Comparison of ENCODE assay signal across 9 mouse cellular contexts in genomic region chr4:107998641-107999332, GRCm38 (mm10). TPM values are rescaled to one million over a fixed set of nuclear protein-coding genes. Genes with fewer than 3 reads are reported as not detected.
DNase-seq lines count a peak whose midpoint lies in the region; ATAC-seq and TF ChIP-seq lines count a peak whose summit lies in the region.
"Had no signal": no experiment of that assay in that cellular context is flagged by ENCODE, and none has a peak within 500 bp of the region (broad histone marks: within the 10 kb centered on the region; RNA-seq: fewer than 3 reads in every experiment).

No protein-coding gene starts in this region.

- H3K9ac ChIP-seq in midbrain, embryonic 14.5 days (replicated peaks; ENCODE audit: low read length) = no peak overlapping the region
- no peak overlapping the region for H3K9ac ChIP-seq in midbrain, embryonic 16.5 days (ENCODE audit: low read depth, low read length)
- H3K9ac ChIP-seq in kidney, postnatal 0 days (ENCODE audit: low read depth, low read length) = no peak overlapping the region
- H3K9ac ChIP-seq in stomach, postnatal 0 days (ENCODE audit: low read length) = no peak overlapping the region

- H3K4me3 ChIP-seq in midbrain, embryonic 14.5 days (replicated peaks; ENCODE audit: low read depth, low read length) = no peak overlapping the region
- H3K4me3 ChIP-seq in midbrain, embryonic 16.5 days (ENCODE audit: low read depth, low read length) = no peak overlapping the region
- H3K4me3 ChIP-seq in kidney, postnatal 0 days (replicated peaks; ENCODE audit: low read depth, low read length) = no peak overlapping the region
- no peak overlapping the region for H3K4me3 ChIP-seq in stomach, postnatal 0 days (ENCODE audit: low read depth, low read length)

- no peak overlapping the region for H3K4me2 ChIP-seq in midbrain, embryonic 14.5 days (ENCODE audit: low read length)
- H3K4me2 ChIP-seq in midbrain, embryonic 16.5 days (ENCODE audit: low read length) = no peak overlapping the region
- no peak overlapping the region for H3K4me2 ChIP-seq in kidney, postnatal 0 days (ENCODE audit: low read length)
- H3K4me2 ChIP-seq in stomach, postnatal 0 days (replicated peaks; ENCODE audit: low read depth) = no peak overlapping the region

- no peaks in the 10 kb centered on the region for H3K4me1 ChIP-seq in midbrain, embryonic 14.5 days (ENCODE audit: control insufficient read depth, insufficient read depth, low read length)
- no peaks in the 10 kb centered on the region for H3K4me1 ChIP-seq in midbrain, embryonic 16.5 days (ENCODE audit: control insufficient read depth, insufficient read depth, low read length)
- H3K4me1 ChIP-seq in kidney, postnatal 0 days (replicated peaks; ENCODE audit: insufficient read depth, low read length) = 0 out of 2 replicates have a peak, but pooled peaks cover 8% of the 10 kb centered on the region
- H3K4me1 ChIP-seq in stomach, postnatal 0 days (replicated peaks; ENCODE audit: control insufficient read depth, insufficient read depth) = no peaks in the 10 kb centered on the region

- DNase-seq in midbrain, embryonic 14.5 days = peak; percentile 18
- DNase-seq in gastrocnemius, postnatal 14 days = peak; percentile 68
- DNase-seq in kidney, postnatal 0 days (ENCODE audit: low spot score) = peak; percentile 45
- no peak for DNase-seq in stomach, postnatal 0 days (ENCODE audit: low spot score)
- DNase-seq in cerebellum, adult 9-11 months = no peak

- H3K36me3 ChIP-seq in midbrain, embryonic 14.5 days (ENCODE audit: control insufficient read depth, insufficient read depth, low read length) = no peaks in the 10 kb centered on the region
- no peaks in the 10 kb centered on the region for H3K36me3 ChIP-seq in midbrain, embryonic 16.5 days (ENCODE audit: control insufficient read depth, insufficient read depth, low read length)
- no peaks in the 10 kb centered on the region for H3K36me3 ChIP-seq in kidney, postnatal 0 days (ENCODE audit: insufficient read depth, low read length)
- H3K36me3 ChIP-seq in stomach, postnatal 0 days (ENCODE audit: control insufficient read depth, insufficient read depth, low read length) = no peaks in the 10 kb centered on the region

- WGBS in midbrain, embryonic 14.5 days = 26% methylated on average over 11 of the region's 11 CpGs
- WGBS in midbrain, embryonic 16.5 days = 27% methylated on average over 11 of the region's 11 CpGs
- 16% methylated on average over 11 of the region's 11 CpGs for WGBS in kidney, postnatal 0 days
- 23% methylated on average over 11 of the region's 11 CpGs for WGBS in stomach, postnatal 0 days

- no peak for TF ChIP-seq EP300 in stomach, postnatal 0 days (optimal IDR thresholded peaks at IDR 0.05)

- no peak for TF ChIP-seq CTCF in kidney, postnatal 0 days (IDR thresholded peaks at IDR 0.05; ENCODE audit: low read depth)
- no peak for TF ChIP-seq CTCF in stomach, postnatal 0 days (IDR thresholded peaks at IDR 0.05; ENCODE audit: low read depth)

- H3K27me3 ChIP-seq in midbrain, embryonic 14.5 days (ENCODE audit: control insufficient read depth, insufficient read depth, low read length) = no peaks in the 10 kb centered on the region
- H3K27me3 ChIP-seq in midbrain, embryonic 16.5 days (ENCODE audit: control insufficient read depth, insufficient read depth, low read depth, low read length) = no peaks in the 10 kb centered on the region
- H3K27me3 ChIP-seq in kidney, postnatal 0 days (ENCODE audit: insufficient read depth, low read length) = no peaks in the 10 kb centered on the region
- no peaks in the 10 kb centered on the region for H3K27me3 ChIP-seq in stomach, postnatal 0 days (ENCODE audit: control insufficient read depth, insufficient read depth, low read length)

- H3K9me3 ChIP-seq in midbrain, embryonic 14.5 days (ENCODE audit: control insufficient read depth, low read length) = no peaks in the 10 kb centered on the region
- no peaks in the 10 kb centered on the region for H3K9me3 ChIP-seq in midbrain, embryonic 16.5 days (replicated peaks; ENCODE audit: control insufficient read depth, low read length, poor library complexity, severe bottlenecking)
- no peaks in the 10 kb centered on the region for H3K9me3 ChIP-seq in kidney, postnatal 0 days (replicated peaks; ENCODE audit: low read length)
- no peaks in the 10 kb centered on the region for H3K9me3 ChIP-seq in stomach, postnatal 0 days (ENCODE audit: control insufficient read depth, low read length)

- H3K27ac ChIP-seq in midbrain, embryonic 14.5 days (replicated peaks; ENCODE audit: low read depth, low read length) = no peak overlapping the region
- H3K27ac ChIP-seq in midbrain, embryonic 16.5 days (ENCODE audit: low read length) = no peak overlapping the region
- H3K27ac ChIP-seq in kidney, postnatal 0 days = no peak overlapping the region
- peak overlapping the region; percentile 18; the same call in 1 of the 2 replicates for H3K27ac ChIP-seq in stomach, postnatal 0 days (replicated peaks)
- H3K27ac ChIP-seq: macrophage had no signal

- intact Hi-C loops in gastrocnemius, postnatal 14 days (cut with DNase I; ENCODE audit: low total_unique reads) = no loop called here

- no peak for ATAC-seq in midbrain, embryonic 14.5 days (ENCODE audit: low FRiP score, low TSS enrichment)
- no peak for ATAC-seq in midbrain, embryonic 16.5 days
- 0 out of 2 replicates have a peak, but pooled peaks have one; percentile 25 for ATAC-seq in kidney, postnatal 0 days (replicated peaks; ENCODE audit: low FRiP score, low read depth)
- ATAC-seq in stomach, postnatal 0 days (ENCODE audit: low FRiP score, low TSS enrichment) = no peak
- no peak for ATAC-seq in granulocyte monocyte progenitor cell, adult 5-6 weeks (replicated peaks; ENCODE audit: poor library complexity, severe bottlenecking)

RNA-seq across cellular contexts. Expression of gene Slc1a7, which starts 30.7 kb away (rescaled TPM):
- not detected in 2 replicates for polyA plus RNA-seq in midbrain, embryonic 14.5 days (2014; fragmentation: Nextera tagmentation; extraction: Ambion mirVana)
- 0.15 TPM in 1 of 2 replicates, not detected in the other for polyA plus RNA-seq in midbrain, embryonic 16.5 days (2015; fragmentation: Nextera tagmentation; extraction: Ambion mirVana)
- total RNA-seq in gastrocnemius, postnatal 14 days (2021) = under 1 TPM; 0.06 to 0.09 TPM
- polyA plus RNA-seq in kidney, postnatal 0 days (2015; fragmentation: Nextera tagmentation; extraction: Ambion mirVana) = 0.05 TPM in 1 of 2 replicates, not detected in the other
- 0.07 and 0.10 TPM in 2 replicates for polyA plus RNA-seq in stomach, postnatal 0 days (2015; fragmentation: Nextera tagmentation; extraction: Ambion mirVana)
- not detected in 2 replicates for total RNA-seq in granulocyte monocyte progenitor cell, adult 5-6 weeks (2014; fragmentation: Nextera tagmentation)
- not detected in 2 replicates for total RNA-seq in granulocyte monocyte progenitor cell, adult 5-6 weeks (2017)
- total RNA-seq: layer of hippocampus, adult 18-20 months had no signal
- polyA plus RNA-seq: macrophage had no signal

Comparison
In these comparisons a context has a peak if more than half of its experiments do, and no peak if none do; other contexts are left out.
1. DNase-seq: peak in midbrain, embryonic 14.5 days (single experiment), gastrocnemius, postnatal 14 days (single experiment) and kidney, postnatal 0 days (single experiment); none in stomach, postnatal 0 days (single experiment) and cerebellum, adult 9-11 months (single experiment).